Mouse (Mus musculus) stomach, embryonic 14.5 days (tissue): ENCODE data around the gene Mcu. TPM values are rescaled to one million over a fixed set of nuclear protein-coding genes. Genes with fewer than 3 reads are reported as not detected.

ENCODE experiments used
- ATAC-seq: fragments of 200-750 bp; cut with Nextera tagmentation; 2 replicates; pipeline ENCODE4 v1.8.0; 2017; ENCODE audit warnings: low read depth, moderate TSS enrichment; ENCODE audit not compliant: insufficient number of reproducible peaks, insufficient read depth, low FRiP score
- H3K27ac ChIP-seq: fragments of 300-500 bp; sonication (generic); 2 replicates; pipeline ENCODE4 v1.5.1; 2014; ENCODE audit warnings: mild to moderate bottlenecking, low read length, moderate library complexity, mixed read lengths
- H3K27me3 ChIP-seq: fragments of 300-500 bp; sonication (generic); 2 replicates; pipeline ENCODE4 v1.6.1; 2014; ENCODE audit warnings: low read length, control low read depth, mixed read lengths; ENCODE audit not compliant: control insufficient read depth, insufficient read depth
- H3K36me3 ChIP-seq: fragments of 300-500 bp; sonication (generic); 2 replicates; pipeline ENCODE4 v1.6.1; 2014; ENCODE audit warnings: mild to moderate bottlenecking, control low read depth, low read length, moderate library complexity, mixed read lengths; ENCODE audit not compliant: control insufficient read depth, insufficient read depth
- H3K4me1 ChIP-seq: fragments of 300-500 bp; sonication (generic); 2 replicates; pipeline ENCODE4 v1.6.1; 2014; ENCODE audit warnings: low read length, control low read depth, mixed read lengths; ENCODE audit not compliant: control insufficient read depth, insufficient read depth
- H3K4me2 ChIP-seq: fragments of 300-500 bp; sonication (generic); replicated peaks from 2 replicates; pipeline ENCODE4 v1.6.1; 2014; ENCODE audit warnings: low read depth, low read length, control low read depth
- H3K4me3 ChIP-seq: fragments of 300-500 bp; sonication (generic); 2 replicates; pipeline ENCODE4 v1.5.1; 2014; ENCODE audit warnings: low read depth, low read length, control low read depth
- H3K9ac ChIP-seq: fragments of 300-500 bp; sonication (generic); replicated peaks from 2 replicates; pipeline ENCODE4 v1.6.1; 2014; ENCODE audit warnings: low read depth, mild to moderate bottlenecking, control low read depth, low read length, moderate library complexity, mixed read lengths
- H3K9me3 ChIP-seq: fragments of 300-500 bp; sonication (generic); 2 replicates; pipeline ENCODE4 v1.6.1; 2016; ENCODE audit warnings: low read depth, low read length, control low read depth; ENCODE audit not compliant: control insufficient read depth
- WGBS: fragments of 180-500 bp; shearing (Covaris S2); extraction: QIAGEN DNeasy Blood & Tissue Kit; methylation state at CpG from one replicate; pipeline ENCODE4 v1.1.7; 2014; 5-methylcytosine and 5-hydroxymethylcytosine counted together
- polyA plus RNA-seq: library from polyadenylated mRNA; unstranded; fragments of >200 nt; fragmentation: Nextera tagmentation; extraction: Ambion mirVana; gene quantifications from 2 replicates; pipeline ENCODE4 v1.2.1, GENCODE M21; 2014

The Mcu gene
- polyA plus RNA-seq, 1 experiment from 2014 or later = 60.4 TPM

GRCm38 (mm10) chr10:59560126-59560525, 56.4 kb downstream of the Mcu start:
- 90% methylated on average over 5 of the region's 5 CpGs for WGBS
- Histone ChIP-seq H3K36me3 (no peaks in the 10 kb centered on the region), H3K9ac (no peak overlapping the region), H3K27me3 (no peaks in the 10 kb centered on the region), H3K4me1 (no peaks in the 10 kb centered on the region), H3K27ac (no peak overlapping the region), H3K4me2 (no peak overlapping the region), H3K9me3 (no peaks in the 10 kb centered on the region), H3K4me3 (no peak overlapping the region)
- no peak for ATAC-seq

GRCm38 (mm10) chr10:59558602-59559001, 57.9 kb downstream of the Mcu start:
- WGBS = 88% methylated on average over 4 of the region's 4 CpGs
- Histone ChIP-seq H3K9ac (no peak overlapping the region), H3K36me3 (no peaks in the 10 kb centered on the region), H3K27ac (no peak overlapping the region), H3K27me3 (no peaks in the 10 kb centered on the region), H3K4me1 (no peaks in the 10 kb centered on the region), H3K9me3 (no peaks in the 10 kb centered on the region), H3K4me3 (no peak overlapping the region), H3K4me2 (no peak overlapping the region)
- ATAC-seq = no peak

- Histone ChIP-seq H3K4me3 (no peak overlapping the region), H3K9ac (no peak overlapping the region), H3K9me3 (no peaks in the 10 kb centered on the region), H3K4me1 (no peaks in the 10 kb centered on the region), H3K27me3 (no peaks in the 10 kb centered on the region), H3K4me2 (no peak overlapping the region), H3K36me3 (no peaks in the 10 kb centered on the region), H3K27ac (no peak overlapping the region)
- no peak for ATAC-seq
- WGBS = 82% methylated on average over 5 of the region's 5 CpGs
Observed at GRCm38 (mm10) chr10:59558164-59558563, 58.3 kb downstream of the Mcu start.

- no peaks in the 10 kb centered on the region for H3K4me1 ChIP-seq
- no peak for ATAC-seq
- WGBS = 30% methylated on average over 5 of the region's 5 CpGs
- no peaks in the 10 kb centered on the region for H3K9me3 ChIP-seq
- no peak overlapping the region for H3K27ac ChIP-seq
- no peak overlapping the region for H3K4me3 ChIP-seq
- no peak overlapping the region for H3K9ac ChIP-seq
- H3K4me2 ChIP-seq = no peak overlapping the region
- no peaks in the 10 kb centered on the region for H3K36me3 ChIP-seq
- no peaks in the 10 kb centered on the region for H3K27me3 ChIP-seq
Observed at GRCm38 (mm10) chr10:59556541-59556940, 60.0 kb downstream of the Mcu start.

- Histone ChIP-seq H3K9me3 (no peaks in the 10 kb centered on the region), H3K27me3 (no peaks in the 10 kb centered on the region), H3K36me3 (no peaks in the 10 kb centered on the region), H3K4me1 (no peaks in the 10 kb centered on the region), H3K9ac (no peak overlapping the region), H3K4me2 (no peak overlapping the region), H3K4me3 (no peak overlapping the region), H3K27ac (no peak overlapping the region)
- no peak for ATAC-seq
- WGBS = 96% methylated on average over 1 of the region's 1 CpGs
Observed at GRCm38 (mm10) chr10:59554243-59554642, 62.2 kb downstream of the Mcu start.

GRCm38 (mm10) chr10:59552456-59552855, 64.0 kb downstream of the Mcu start:
- WGBS = 62% methylated on average over 1 of the region's 1 CpGs
- Histone ChIP-seq H3K9me3 (peaks cover 1% of the 10 kb centered on the region; the same call in 1 of the 2 replicates), H3K4me2 (no peak overlapping the region), H3K4me1 (no peaks in the 10 kb centered on the region), H3K36me3 (no peaks in the 10 kb centered on the region), H3K27ac (no peak overlapping the region), H3K4me3 (no peak overlapping the region), H3K9ac (no peak overlapping the region), H3K27me3 (no peaks in the 10 kb centered on the region)
- ATAC-seq = no peak

GRCm38 (mm10) chr10:59548768-59549333, 67.6 kb downstream of the Mcu start:
- WGBS = 78% methylated on average over 11 of the region's 11 CpGs
- no peak for ATAC-seq

GRCm38 (mm10) chr10:59548211-59548610, 68.3 kb downstream of the Mcu start:
- Histone ChIP-seq H3K27ac (no peak overlapping the region), H3K9ac (no peak overlapping the region), H3K4me1 (no peaks in the 10 kb centered on the region), H3K9me3 (peaks cover 12% of the 10 kb centered on the region; the same call in 1 of the 2 replicates), H3K36me3 (peaks cover 7% of the 10 kb centered on the region; the same call in 1 of the 2 replicates), H3K27me3 (no peaks in the 10 kb centered on the region), H3K4me2 (no peak overlapping the region), H3K4me3 (no peak overlapping the region)
- 66% methylated on average over 6 of the region's 6 CpGs for WGBS
- no peak for ATAC-seq

More at GRCm38 (mm10) chr10:59548768-59549333, 67.6 kb downstream of the Mcu start:
- Histone ChIP-seq H3K27me3 (no peaks in the 10 kb centered on the region), H3K4me2 (no peak overlapping the region), H3K9me3 (peaks cover 12% of the 10 kb centered on the region; the same call in 1 of the 2 replicates), H3K4me3 (no peak overlapping the region), H3K4me1 (no peaks in the 10 kb centered on the region), H3K27ac (no peak overlapping the region), H3K9ac (no peak overlapping the region), H3K36me3 (peaks cover 7% of the 10 kb centered on the region; the same call in 1 of the 2 replicates)

GRCm38 (mm10) chr10:59547426-59547825, 69.1 kb downstream of the Mcu start:
- no peak for ATAC-seq
- Histone ChIP-seq H3K4me2 (no peak overlapping the region), H3K36me3 (peaks cover 7% of the 10 kb centered on the region; the same call in 1 of the 2 replicates), H3K4me3 (no peak overlapping the region), H3K9ac (no peak overlapping the region), H3K4me1 (no peaks in the 10 kb centered on the region), H3K9me3 (peaks cover 12% of the 10 kb centered on the region; the same call in 1 of the 2 replicates), H3K27me3 (no peaks in the 10 kb centered on the region), H3K27ac (no peak overlapping the region)
- WGBS = 43% methylated on average over 7 of the region's 7 CpGs
